Mouse (Mus musculus): ENCODE measurements around the gene Tsga10. TPM values are rescaled to one million over a fixed set of nuclear protein-coding genes. Genes with fewer than 3 reads are reported as not detected.
"Not testable (repeated sequence)": the region's sequence is repeated elsewhere in the genome, so short reads cannot be mapped to it uniquely, and the experiment has no call there.

Gene Tsga10
- polyA plus RNA-seq, 1 experiment from 2014 or later: 22.4 TPM

GRCm38 (mm10) chr1:37712357-37712737, 153.9 kb downstream of the Tsga10 start:
- not testable (repeated sequence) for H3K27ac ChIP-seq (replicated peaks); H3K36me3 ChIP-seq; H3K27me3 ChIP-seq; H3K9ac ChIP-seq (replicated peaks); ATAC-seq (replicated peaks); H3K4me2 ChIP-seq (replicated peaks); H3K4me1 ChIP-seq; H3K4me3 ChIP-seq; H3K9me3 ChIP-seq
- 76% methylated on average over 4 of the region's 4 CpGs for WGBS

GRCm38 (mm10) chr1:37711596-37712356, 154.5 kb downstream of the Tsga10 start:
- H3K4me2 ChIP-seq (replicated peaks): no peak overlapping the region
- no peak overlapping the region for H3K9ac ChIP-seq (replicated peaks)
- ATAC-seq (replicated peaks): no peak
- 92% methylated on average over 10 of the region's 10 CpGs for WGBS
- no peaks in the 10 kb centered on the region for H3K4me1 ChIP-seq
- no peak overlapping the region for H3K4me3 ChIP-seq
- H3K9me3 ChIP-seq: no peaks in the 10 kb centered on the region
- H3K36me3 ChIP-seq: no peaks in the 10 kb centered on the region
- H3K27ac ChIP-seq (replicated peaks): no peak overlapping the region
- no peaks in the 10 kb centered on the region for H3K27me3 ChIP-seq

GRCm38 (mm10) chr1:37711082-37711481, 155.1 kb downstream of the Tsga10 start:
- Histone ChIP-seq H3K4me1 (no peaks in the 10 kb centered on the region), H3K4me3 (no peak overlapping the region), H3K27ac (replicated peaks) (no peak overlapping the region), H3K9ac (replicated peaks) (no peak overlapping the region), H3K4me2 (replicated peaks) (no peak overlapping the region), H3K27me3 (no peaks in the 10 kb centered on the region), H3K9me3 (no peaks in the 10 kb centered on the region), H3K36me3 (no peaks in the 10 kb centered on the region)
- WGBS: 91% methylated on average over 5 of the region's 5 CpGs
- ATAC-seq (replicated peaks): no peak

GRCm38 (mm10) chr1:37709736-37710135, 156.5 kb downstream of the Tsga10 start:
- Histone ChIP-seq H3K27me3 (no peaks in the 10 kb centered on the region), H3K9me3 (no peaks in the 10 kb centered on the region), H3K4me1 (no peaks in the 10 kb centered on the region), H3K4me2 (replicated peaks) (no peak overlapping the region), H3K9ac (replicated peaks) (no peak overlapping the region), H3K36me3 (no peaks in the 10 kb centered on the region), H3K27ac (replicated peaks) (no peak overlapping the region), H3K4me3 (no peak overlapping the region)
- no peak for ATAC-seq (replicated peaks)
- WGBS: 71% methylated on average over 8 of the region's 8 CpGs

DNA sequence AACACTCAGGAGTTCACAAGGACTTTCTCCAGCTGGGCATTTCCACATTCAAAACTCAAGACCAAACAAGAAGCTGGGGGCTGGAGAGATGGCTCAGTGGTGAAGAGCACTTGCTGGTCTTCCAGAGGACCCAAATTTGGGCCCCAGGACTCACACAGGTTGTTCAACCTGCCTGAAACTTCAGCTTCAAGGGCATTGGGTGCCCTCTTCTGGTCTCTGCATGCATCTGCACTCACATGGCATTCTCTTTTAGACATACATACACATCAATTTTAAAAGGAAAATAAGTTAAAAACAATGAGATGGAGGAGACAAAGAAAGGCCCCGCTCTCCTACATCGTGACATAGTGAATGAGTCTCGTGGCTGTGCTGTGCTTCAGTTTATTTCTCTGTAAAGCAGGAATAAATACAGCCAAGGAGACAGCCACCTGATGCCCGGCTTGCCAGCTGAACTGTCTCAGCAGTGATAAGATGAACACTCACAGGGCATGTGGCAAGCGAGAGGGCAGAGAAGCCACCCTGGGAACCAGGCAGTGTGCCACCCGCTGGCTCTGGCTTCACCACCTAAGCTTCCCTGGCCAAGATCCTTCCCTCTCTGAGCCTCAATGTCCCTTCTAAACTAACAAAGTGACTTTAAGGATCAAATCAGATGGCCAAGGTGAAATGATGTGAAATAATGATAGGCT, 157.8 kb downstream of the Tsga10 start:
- H3K4me2 ChIP-seq (replicated peaks): no peak overlapping the region
- H3K27me3 ChIP-seq: no peaks in the 10 kb centered on the region
- no peaks in the 10 kb centered on the region for H3K9me3 ChIP-seq
- no peaks in the 10 kb centered on the region for H3K36me3 ChIP-seq
- H3K4me1 ChIP-seq: no peaks in the 10 kb centered on the region
- H3K9ac ChIP-seq (replicated peaks): no peak overlapping the region
- ATAC-seq (replicated peaks): no peak
- H3K27ac ChIP-seq (replicated peaks): no peak overlapping the region
- no peak overlapping the region for H3K4me3 ChIP-seq
- 87% methylated on average over 6 of the region's 6 CpGs for WGBS

Other genes with a start within 250 kb of the Tsga10 start
- gene 2010300C02Rik, start 146.3 kb downstream of the Tsga10 start, polyA plus RNA-seq (2015; fragmentation: Nextera tagmentation; extraction: Ambion mirVana): 2.9 and 3.1 TPM in 2 replicates
- 6.3 and 8.1 TPM in 2 replicates for gene Lipt1, start 5.3 kb upstream of the Tsga10 start, polyA plus RNA-seq (2015; fragmentation: Nextera tagmentation; extraction: Ambion mirVana)
- 15.9 and 17.6 TPM in 2 replicates for gene Mitd1, start 24.0 kb upstream of the Tsga10 start, polyA plus RNA-seq (2015; fragmentation: Nextera tagmentation; extraction: Ambion mirVana)
- 242 and 244 TPM in 2 replicates for gene Mrpl30, start 24.0 kb upstream of the Tsga10 start, polyA plus RNA-seq (2015; fragmentation: Nextera tagmentation; extraction: Ambion mirVana)
- gene Lyg2, start 50.1 kb upstream of the Tsga10 start, polyA plus RNA-seq (2015; fragmentation: Nextera tagmentation; extraction: Ambion mirVana): not detected in 2 replicates
- gene Lyg1, start 91.3 kb upstream of the Tsga10 start, polyA plus RNA-seq (2015; fragmentation: Nextera tagmentation; extraction: Ambion mirVana): not detected in 2 replicates
- gene Txndc9, start 131.5 kb upstream of the Tsga10 start, polyA plus RNA-seq (2015; fragmentation: Nextera tagmentation; extraction: Ambion mirVana): 145 and 154 TPM in 2 replicates
- 22.8 and 24.6 TPM in 2 replicates for gene Eif5b, start 131.6 kb upstream of the Tsga10 start, polyA plus RNA-seq (2015; fragmentation: Nextera tagmentation; extraction: Ambion mirVana)